Mouse (Mus musculus) neural tube, embryonic 12.5 days (tissue): ENCODE measurements around the gene Serinc5. TPM values are rescaled to one million over a fixed set of nuclear protein-coding genes. Genes with fewer than 3 reads are reported as not detected.

Experiments used
- polyA plus RNA-seq: library from polyadenylated mRNA; unstranded; fragments of >200 nt; fragmentation: Nextera tagmentation; extraction: Ambion mirVana; gene quantifications from 2 replicates; pipeline ENCODE4 v1.2.1, GENCODE M21; 2016

Gene Serinc5
- polyA plus RNA-seq, 1 experiment from 2014 or later, result 27.9 TPM

Other genes starting within 250 kb of the Serinc5 start
- 0.45 and 0.52 TPM in 2 replicates for gene Ankrd34b, start 185.2 kb upstream of the Serinc5 start, polyA plus RNA-seq
- not detected in 2 replicates for gene Fam151b, start 127.1 kb upstream of the Serinc5 start, polyA plus RNA-seq
- gene Zfyve16, start 80.2 kb upstream of the Serinc5 start, polyA plus RNA-seq, result 9.5 and 11.2 TPM in 2 replicates
- not detected in 2 replicates for gene Spz1, start 34.9 kb upstream of the Serinc5 start, polyA plus RNA-seq
- gene Thbs4, start 183.7 kb downstream of the Serinc5 start, polyA plus RNA-seq, result 1.6 and 2.8 TPM in 2 replicates
- gene Mtx3, start 233.7 kb downstream of the Serinc5 start, polyA plus RNA-seq, result 3.8 and 3.9 TPM in 2 replicates